Mouse (Mus musculus) gastrocnemius, adult 18-20 months (tissue): ENCODE results near the gene Tnr. TPM values are rescaled to one million over a fixed set of nuclear protein-coding genes. Genes with fewer than 3 reads are reported as not detected.
A peak's percentile ranks its signal among the peaks of the same experiment; 100 is the strongest.

Experiments used
- DNase-seq: peaks from one replicate; pipeline ENCODE4 v3.0.0; 2021; ENCODE audit warnings: low spot score
- long read RNA-seq, 2 experiments: library from polyadenylated mRNA; stranded (forward); transcript quantifications; one replicate each; pipeline ENCODE4 v2.0.0; 2021
- total RNA-seq, 2 experiments: library from RNA; stranded (reverse); gene quantifications; 2 replicates each; pipeline ENCODE4 v1.2.3; 2021

Tnr gene
- total RNA-seq, result not detected
- long read RNA-seq, experiment 1, result 0 reads
- long read RNA-seq, experiment 2, result 0 reads

DNA sequence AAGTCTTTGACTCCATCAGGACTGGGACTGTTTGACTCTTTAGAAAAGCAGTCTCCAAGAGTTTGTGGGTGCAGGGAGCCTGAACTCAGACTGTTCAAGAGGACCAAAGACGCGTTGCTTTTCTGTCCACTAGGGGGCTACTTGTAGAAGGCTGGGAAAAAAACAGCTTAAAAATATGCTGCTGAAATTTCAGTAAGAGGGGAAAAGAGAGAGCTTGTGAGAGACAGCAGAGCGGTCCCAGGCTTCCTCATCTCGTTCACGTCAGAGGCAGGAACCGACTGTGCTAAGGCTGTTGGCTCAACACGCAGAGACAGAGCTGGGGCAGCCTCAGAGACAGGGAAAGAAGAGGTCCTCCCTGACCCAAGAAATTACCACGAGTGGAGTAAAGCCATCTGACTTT lies at the start of gene Tnr:
TSS of gene Tnr (plus strand) at position 192 of the 400 bp plus-strand sequence.
- peak; percentile 19 for DNase-seq

DNA sequence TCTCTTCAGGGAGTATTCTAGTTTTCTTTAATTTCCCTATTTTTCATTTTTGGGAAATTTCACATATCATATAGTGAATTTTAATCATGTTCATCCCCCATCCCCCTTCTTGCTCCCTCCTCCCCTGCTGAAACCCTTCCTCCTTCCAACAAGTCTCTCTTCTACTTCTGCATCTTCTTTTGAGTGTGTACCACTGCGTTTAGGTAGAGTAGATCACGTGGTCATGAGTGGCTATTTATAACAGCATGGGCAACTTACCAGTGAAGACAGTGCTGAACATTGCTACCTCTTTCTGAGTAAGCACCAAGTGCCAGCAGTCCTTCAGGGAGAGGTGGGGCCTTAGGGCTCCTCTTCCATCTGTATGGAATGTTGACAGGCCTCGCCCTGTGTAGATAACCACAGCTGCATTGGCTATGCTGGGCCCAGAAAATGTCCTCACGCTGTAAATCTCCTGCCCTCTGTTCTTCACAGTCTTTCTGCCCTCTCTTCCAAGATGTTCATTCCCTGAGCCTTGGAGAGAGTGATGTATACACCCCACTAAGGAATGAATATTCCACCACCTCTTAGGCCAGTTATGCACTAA lies 33.6 kb upstream of the Tnr start:
- no peak for DNase-seq

DNA sequence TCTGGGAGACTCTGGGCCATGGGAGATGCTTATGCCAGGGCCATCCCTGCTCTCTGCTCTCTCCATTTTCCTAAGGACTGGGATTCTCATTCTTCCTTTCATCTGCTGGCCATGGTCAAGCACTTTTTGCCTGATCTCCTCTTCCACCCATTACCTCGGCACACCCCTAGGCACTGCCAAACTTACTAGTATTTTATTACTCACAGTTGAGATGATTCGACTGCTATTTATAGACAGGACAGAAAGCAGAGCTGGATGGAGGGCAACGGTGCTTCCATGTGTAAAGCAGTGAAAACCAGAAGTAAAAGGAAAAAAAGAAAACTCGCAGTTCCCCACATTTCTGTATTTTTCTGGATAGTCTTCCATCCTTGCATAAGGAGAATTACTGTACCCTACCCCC lies 31.0 kb upstream of the Tnr start:
- DNase-seq, result no peak

DNA sequence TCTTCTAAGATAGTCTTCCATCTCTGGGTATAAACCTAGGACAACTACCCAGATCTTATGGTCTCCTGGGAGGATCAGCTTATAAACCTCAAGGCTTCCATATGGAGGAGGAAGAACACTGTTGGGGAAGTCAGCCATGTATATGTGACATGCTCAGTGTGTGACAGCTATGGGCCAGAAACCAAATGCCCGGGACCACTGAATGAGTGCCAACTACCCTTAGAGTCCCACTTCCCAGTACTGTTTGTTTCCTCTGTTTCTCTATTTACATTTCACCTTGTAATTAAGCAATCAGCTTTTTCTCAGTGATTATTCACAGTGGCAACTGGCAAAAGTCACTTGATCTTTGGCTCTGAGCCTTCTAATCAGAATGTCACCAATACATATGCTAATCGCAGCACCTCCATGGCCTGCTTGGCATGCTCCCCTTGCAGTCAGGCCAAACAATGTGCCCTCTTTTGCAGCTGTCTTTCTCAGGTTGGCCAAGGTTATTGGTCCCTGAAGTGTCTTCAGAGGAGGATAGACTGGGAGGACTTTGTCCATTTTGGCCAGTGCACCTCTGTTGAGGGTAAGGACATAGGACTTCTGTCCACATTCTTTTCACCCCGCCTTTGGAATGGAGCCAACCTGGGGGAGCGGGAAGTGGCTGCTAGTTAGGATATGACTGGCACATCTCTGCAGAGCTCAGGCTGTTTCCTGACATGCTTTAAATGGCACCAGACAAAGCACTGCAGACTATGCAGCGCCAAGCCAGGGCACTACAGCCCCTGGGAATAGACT lies 29.7 kb upstream of the Tnr start:
- DNase-seq, result no peak

DNA sequence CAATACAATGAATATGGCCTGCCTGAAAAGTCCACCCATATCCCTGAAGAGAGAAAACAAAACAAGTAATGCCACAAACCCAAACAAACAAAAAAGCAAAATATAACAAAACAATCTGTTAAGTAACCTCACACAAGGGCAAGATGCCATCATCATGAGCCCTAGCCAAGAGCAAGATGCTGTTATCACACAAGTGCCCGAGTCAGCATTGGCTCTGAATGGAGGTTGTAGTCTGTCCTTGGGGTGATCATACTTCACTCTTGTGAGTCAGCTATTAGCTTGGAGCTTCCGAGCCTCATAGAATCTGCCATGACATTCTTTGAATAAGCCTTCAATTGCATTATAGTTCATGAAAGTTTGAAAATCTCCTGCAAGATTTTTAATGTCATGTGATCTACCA lies 25.3 kb upstream of the Tnr start:
- no peak for DNase-seq

DNA sequence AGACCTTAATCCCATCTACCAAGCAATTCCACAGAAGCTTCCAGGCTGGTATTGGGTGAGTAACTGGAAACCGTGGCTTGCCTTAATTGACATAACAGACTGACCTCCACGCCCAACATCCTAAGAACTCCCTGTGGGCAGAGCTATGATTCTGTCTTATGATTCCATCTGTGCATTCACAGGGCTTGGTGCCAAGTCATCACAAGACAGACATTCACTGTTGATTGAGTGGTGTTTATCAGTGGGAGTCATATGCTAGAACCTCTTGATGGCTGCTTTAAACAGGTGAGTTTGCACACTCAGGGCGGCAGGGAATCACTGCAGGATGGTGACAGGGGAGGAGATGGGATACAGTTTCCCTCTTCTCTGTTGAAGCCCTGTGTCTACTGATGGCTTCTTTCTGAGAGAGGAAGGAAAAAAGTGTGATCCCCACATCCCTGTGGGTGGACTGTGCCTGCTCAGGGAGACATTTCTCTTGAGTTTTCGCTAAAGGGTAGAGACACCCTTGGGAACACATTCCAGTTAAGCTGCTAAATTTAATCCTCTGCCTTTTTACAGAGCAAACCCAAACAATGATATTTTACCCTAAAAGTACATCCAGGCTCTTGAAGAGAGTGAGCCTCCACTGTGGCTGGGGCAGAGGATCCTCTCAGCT lies 23.6 kb upstream of the Tnr start:
- DNase-seq, result no peak

DNA sequence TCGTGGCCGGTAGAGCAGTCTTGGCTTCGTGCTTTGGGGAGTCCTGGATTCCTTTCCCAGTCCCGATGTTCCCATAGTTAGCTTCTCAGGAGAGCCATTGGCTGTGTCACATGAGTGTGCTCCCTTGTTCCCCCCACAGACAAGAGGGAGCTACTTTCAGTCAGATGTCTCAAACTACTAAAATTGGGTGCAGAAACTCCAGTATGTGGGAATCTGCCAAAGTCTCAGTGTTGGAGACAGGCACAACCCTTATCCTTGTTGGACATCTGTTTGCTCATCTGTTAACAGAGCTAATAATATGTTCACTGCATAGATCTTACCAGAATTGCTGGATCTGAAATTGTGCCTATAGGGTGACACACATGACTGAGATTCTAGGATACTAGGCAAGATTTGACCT lies 21.7 kb upstream of the Tnr start:
- DNase-seq, result no peak

DNA sequence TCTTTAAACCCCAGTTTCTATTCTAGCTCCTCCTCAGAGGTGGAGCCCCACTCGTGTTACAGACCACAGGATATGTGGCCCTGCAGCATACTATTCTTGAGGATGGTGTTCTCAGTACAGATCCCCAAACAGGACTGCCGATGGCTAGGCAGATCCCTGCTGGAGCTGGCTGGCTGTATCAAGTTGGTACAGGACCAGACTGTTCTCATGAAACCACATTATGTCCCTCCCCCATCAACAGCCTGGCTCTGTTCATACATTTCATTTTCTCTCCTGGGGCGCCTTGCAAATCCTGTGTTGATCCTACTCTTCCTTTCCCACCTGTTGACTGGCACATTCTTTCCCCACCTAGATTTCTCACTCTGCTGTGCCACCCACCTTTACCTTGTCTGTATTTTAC lies 12.9 kb upstream of the Tnr start:
- DNase-seq, result no peak

DNA sequence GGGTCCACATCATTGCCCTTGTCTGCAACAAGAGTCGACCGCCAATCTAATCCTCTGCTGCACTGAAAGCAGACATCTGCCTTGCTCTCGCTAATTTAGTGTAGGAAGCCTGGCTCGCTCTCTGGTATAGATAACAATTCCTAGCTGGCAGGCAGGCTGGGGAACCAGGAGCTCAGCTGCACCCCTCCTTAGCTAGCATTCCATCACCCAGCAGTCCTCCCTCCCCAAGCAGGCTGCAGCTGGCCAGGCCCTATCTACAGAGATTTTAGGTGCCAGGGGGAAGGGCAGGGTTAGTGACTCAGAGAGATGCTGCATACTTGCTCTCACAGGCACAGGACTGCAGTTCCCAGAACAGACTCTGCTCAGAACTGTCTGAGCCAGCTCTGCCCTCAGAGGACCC lies 5.9 kb upstream of the Tnr start:
- DNase-seq, result no peak

DNA sequence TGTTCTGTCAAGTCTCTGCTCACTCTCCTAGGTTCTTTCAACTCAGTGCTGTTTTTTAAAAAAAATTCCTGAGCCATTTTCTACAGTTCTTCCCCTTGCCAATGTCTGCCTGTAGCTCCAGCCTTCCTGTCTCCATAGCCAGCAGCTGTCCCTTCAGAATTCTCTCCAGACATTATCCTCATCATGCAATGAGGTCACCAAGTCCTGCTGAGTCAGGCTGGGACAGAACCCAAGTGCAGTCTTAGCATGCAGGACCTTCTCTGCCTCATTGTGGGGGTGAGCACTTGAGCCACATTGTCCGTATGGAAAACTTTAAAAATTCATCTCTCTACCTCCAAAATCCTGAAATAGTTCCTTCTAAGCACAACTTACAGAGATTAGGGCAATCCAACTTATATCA lies 4.4 kb upstream of the Tnr start:
- DNase-seq, result no peak

DNA sequence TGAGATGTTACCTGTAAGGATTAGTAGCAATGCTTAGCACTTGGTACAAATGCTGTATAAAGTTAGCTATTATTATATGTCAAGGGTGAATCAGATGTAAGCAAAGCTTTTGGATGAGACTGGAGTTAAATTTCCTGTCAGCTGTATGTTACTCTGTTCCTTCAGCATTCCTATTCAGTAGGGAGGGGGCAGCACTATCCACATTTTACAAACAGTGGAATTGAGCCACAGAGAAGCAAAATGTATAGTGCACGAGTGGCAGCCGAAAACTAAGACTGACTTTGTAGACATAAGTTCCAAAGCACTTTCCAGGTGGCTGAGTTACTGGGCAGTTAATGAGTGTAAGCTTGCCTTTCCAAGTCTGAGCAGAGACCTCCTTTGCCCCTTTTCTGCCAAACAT lies 500 bp upstream of the Tnr start:
- no peak for DNase-seq

DNA sequence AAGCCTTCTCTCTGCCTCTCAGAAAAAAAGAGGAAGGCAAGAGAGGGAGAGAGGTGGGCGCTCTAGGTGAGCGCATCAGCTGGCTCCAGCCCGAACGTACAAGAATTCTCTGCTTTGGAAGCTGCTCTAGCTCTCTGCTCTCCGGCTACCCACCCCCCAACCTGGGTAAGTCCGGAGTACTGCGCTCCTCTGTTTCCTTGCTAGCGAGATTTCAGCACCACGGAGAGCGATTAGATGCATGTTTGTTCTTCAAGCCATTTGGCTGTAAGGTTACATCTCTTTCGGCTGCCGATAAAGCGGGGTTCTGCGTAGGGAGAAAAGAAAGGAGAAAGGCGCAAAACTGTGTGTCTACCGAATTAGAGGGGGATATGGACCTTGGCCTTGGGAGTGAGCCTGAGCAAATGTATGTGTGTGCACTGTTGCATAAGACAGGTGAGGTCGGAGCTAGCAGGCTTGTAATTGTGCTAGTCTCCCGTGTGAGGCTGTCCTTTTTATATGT lies 531 bp downstream of the Tnr start:
- peak; percentile 51 for DNase-seq

DNA sequence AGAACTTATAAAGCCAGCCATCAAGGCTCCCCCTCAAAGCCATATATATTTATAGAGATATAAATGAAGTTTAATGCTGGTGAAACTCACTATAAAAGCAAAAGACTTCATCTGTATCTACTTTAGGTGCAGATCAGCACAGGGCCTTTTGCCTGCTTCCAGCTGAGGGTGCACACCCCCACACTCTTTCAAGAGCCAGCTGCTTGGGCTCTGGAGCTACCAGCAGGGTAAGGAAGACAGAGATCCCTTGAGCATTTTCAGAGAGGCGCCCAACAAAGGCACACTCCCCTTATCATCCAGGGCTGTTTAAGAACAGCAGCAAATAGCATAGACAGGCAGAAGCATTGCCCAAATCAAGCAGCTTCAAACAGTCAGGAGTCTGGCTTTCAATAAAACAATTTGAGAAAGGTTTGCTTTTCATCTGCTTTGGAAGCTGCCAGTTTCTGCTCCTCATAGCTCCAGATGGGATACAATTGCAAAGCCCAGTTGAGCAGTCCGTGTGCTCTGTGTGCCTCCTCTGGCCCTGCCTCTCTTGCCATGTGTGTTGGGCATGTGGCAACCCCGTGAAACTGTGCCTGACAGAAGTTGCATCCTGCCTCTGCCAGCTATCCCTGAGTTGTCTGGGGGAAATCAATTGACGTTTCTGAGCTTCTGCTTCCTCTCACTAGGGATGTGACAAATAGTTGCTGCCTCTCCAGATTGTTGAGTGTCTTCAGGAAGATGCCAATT lies 9.4 kb downstream of the Tnr start:
- DNase-seq, result no peak

DNA sequence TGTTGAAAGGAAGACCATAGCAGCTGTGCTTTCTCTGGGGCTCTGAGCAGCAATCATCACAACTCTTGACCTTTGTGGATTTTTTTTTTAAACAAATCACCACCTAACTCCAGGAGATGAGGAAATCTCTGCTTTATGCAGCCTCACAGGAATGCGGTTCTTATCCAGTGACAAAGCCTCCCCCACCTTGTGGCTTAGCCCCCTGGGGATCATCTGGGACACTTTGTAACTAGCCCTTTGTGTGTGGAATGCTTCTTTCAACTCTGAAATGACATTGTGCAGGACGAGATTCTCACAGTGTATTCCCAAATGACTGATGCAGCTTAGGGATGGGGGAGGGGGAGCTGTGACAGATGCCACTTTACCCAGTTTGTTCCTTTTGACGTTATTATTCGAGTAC lies 12.0 kb downstream of the Tnr start:
- no peak for DNase-seq

DNA sequence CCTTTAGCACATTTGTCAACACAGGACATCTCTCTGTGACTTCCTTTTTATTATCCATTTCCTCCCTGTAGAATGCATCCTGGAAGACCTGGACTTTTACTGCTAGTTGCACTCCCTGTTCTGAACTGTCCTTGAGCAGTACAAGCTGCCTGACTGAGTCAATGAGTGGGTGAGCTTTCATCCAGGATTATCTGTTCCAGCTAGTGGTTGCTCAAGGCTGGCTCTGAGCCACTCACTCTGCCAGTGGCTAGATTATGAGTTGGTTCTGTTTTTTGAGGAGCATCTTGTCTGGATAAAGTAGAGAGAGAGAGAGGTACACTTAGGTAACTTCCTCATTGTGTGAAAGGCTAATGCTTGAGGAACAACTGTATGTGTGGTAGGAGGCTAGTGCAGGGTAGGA lies 14.0 kb downstream of the Tnr start:
- DNase-seq, result no peak

DNA sequence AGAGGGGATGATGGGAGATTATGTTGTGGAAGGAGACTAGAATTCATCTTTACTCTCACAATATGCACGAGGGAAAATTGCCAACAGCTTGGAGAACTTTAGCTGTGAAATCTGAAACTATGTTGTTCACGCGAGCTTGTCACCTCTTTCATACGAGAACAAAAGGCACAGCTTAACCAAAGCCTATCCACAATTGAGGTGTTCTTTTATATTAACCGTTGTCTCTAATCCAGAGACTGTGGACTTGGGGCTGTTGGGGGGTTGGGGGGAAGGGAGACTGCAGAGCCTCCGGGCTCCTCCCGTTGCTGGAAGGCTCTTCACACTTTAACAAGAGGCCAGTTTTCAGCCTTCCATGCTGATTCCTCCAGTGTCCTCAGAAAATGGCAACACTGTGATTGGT lies 14.5 kb downstream of the Tnr start:
- DNase-seq, result no peak

DNA sequence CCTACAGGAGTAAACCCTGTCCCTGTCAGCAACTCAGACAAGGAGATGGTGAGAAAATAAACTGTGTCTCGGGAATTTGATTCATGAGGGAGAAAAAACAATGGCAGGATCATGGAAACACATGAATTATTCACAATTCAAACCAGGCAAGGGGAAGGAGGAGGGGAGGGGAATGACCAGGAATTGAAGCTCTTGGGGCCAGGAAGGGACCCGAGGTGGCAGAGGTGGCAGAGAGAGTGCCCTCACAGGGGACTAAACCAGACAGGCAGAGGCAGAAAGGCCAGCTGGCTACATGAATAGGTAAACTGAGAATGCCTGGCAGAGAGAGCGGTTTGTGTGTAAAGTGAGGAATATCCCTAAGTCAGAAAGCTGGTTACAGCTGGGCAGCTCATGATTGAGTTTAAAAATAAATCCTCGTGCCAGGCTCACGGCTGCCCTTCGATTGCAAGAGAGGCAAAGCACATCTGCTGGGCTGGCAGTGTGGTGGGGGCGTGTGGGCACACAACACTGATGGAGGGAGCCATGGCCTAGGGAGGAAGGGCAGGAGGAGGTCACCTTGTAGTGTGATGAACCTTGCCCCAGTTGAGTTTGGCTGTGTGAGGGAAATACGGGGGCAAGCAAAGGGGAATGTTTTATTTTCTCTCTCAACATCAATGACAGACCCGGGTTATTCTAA lies 22.0 kb downstream of the Tnr start:
- DNase-seq, result no peak

DNA sequence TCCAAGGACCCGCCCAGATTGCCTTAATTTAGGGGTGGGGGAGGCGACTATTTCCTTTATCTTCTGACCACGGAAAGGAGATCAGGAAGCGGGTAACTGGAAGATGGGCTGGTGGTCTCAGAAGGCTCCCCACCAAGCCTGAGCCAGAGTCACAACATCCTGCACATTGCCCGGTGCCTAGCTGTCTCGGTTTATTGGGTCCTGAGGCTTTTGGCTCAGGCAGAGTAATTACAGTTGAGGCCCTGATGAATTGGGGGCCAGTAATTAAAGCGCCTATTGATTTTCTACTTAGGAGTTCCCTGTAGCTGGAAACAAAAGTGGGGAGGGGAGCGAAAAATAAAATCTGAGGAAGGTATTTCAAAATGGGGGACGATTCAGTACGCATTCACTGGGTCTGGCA lies 27.5 kb downstream of the Tnr start:
- DNase-seq, result no peak

DNA sequence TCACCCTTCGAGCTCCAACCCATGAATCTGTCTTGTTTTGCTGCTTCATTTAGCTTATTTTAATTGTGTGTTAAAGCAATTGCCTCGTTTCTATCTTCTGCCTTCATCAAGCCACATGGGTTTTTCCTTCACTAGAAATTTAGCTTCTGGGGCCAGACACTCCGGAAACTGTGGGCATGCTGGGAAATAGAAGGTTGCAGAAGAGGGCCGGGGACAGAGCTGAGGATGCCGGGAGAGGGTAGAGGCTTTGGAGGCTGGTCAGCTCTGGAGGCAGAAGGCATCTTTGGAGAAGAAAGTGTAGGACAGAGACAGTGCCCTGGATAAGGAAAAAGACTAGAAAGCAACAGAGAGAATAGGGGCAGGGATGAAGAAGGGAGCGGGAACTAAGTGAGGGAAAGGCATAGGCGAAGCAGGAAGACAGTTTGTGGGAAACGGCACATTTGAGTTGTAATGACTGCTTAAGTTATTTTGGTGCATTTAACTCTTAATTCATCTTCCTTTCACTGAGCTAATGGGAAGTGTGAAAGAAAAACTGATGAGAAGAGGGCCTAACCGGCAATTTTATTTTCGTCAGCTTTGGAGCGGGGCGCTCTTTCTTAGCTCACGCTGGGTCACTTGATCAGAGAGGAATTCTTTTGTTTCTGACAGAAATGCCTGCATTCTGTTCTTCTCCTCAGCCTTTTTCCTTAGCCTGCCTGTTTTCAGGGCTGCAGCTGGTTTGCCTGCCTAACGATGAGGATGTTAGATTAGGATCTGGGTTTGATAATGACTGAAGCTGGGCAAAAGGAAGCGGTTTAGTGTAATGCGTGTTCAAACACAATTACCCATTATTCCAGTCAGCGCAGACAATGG lies 28.2 kb downstream of the Tnr start:
- no peak for DNase-seq

DNA sequence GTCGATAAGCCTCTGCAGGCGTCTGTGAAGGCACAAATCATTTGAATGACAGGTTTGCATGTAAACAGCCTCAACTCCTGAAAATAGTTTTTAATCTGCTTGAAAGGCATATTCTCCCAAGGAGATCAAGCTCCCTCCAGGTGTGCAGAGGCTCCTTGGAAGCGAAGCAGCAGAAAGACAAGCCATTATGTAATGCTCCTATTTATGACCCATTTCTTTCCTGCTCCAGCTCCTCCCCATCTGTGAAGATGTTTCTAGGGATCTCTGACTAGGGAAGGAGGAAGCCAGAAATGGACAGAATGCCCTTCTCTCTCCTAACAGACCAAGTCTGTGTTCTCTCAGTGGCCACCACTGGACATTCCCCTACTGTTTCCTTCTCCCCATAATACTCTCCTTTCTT lies 38.0 kb downstream of the Tnr start:
- no peak for DNase-seq

DNA sequence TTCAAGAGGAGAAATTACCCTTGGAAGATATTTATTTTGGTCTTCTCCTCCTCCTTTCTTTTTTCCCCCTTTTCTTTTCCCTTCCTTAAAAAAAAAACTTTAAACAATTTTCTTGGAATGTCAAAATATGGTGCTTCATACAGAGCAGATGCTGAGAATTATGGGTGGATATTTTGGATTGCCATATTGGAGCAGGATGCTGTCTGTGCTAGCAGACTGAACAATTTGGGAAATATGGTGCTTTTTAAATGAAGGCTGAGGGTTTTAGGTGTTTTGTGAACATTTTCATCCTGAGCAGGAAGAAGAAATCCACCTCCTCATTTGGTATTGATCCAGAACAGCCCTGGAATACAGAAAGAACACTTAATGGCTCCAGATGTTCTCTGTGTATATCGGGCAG lies 41.6 kb downstream of the Tnr start:
- DNase-seq, result no peak
